Mouse (Mus musculus) forebrain, embryonic 16.5 days (tissue): ENCODE results near the gene Gm45716. TPM values are rescaled to one million over a fixed set of nuclear protein-coding genes. Genes with fewer than 3 reads are reported as not detected.
"Not testable (repeated sequence)": the region's sequence is repeated elsewhere in the genome, so short reads cannot be mapped to it uniquely, and the experiment has no call there.

Experiments
- ATAC-seq: fragments of 200-750 bp; cut with Nextera tagmentation; 2 replicates; pipeline ENCODE4 v1.8.0; 2017; ENCODE audit warnings: mild to moderate bottlenecking, moderate library complexity
- H3K27ac ChIP-seq: fragments of 300-500 bp; sonication (generic); 2 replicates; pipeline ENCODE4 v1.5.1; 2014; ENCODE audit warnings: low read length, control low read depth
- H3K27me3 ChIP-seq: fragments of 300-500 bp; sonication (generic); replicated peaks from 2 replicates; pipeline ENCODE4 v1.6.1; 2014; ENCODE audit warnings: low read length; ENCODE audit not compliant: control insufficient read depth, insufficient read depth
- H3K36me3 ChIP-seq: fragments of 300-500 bp; sonication (generic); 2 replicates; pipeline ENCODE4 v1.6.1; 2014; ENCODE audit not compliant: control insufficient read depth, insufficient read depth
- H3K4me1 ChIP-seq: fragments of 300-500 bp; sonication (generic); replicated peaks from 2 replicates; pipeline ENCODE4 v1.6.1; 2014; ENCODE audit warnings: low read length; ENCODE audit not compliant: control insufficient read depth, insufficient read depth
- H3K4me2 ChIP-seq: fragments of 300-500 bp; sonication (generic); 2 replicates; pipeline ENCODE4 v1.6.1; 2014; ENCODE audit warnings: mild to moderate bottlenecking, low read length, control low read depth
- H3K4me3 ChIP-seq: fragments of 300-500 bp; sonication (generic); replicated peaks from 2 replicates; pipeline ENCODE4 v1.5.1; 2014; ENCODE audit warnings: mild to moderate bottlenecking, low read length, control low read depth
- H3K9ac ChIP-seq: fragments of 300-500 bp; sonication (generic); replicated peaks from 2 replicates; pipeline ENCODE4 v1.6.1; 2014; ENCODE audit warnings: low read depth, low read length, control low read depth
- H3K9me3 ChIP-seq: fragments of 300-500 bp; sonication (generic); 2 replicates; pipeline ENCODE4 v1.6.1; 2016; ENCODE audit warnings: low read length; ENCODE audit not compliant: control insufficient read depth
- WGBS: fragments of 180-500 bp; shearing (Covaris S2); extraction: QIAGEN DNeasy Blood & Tissue Kit; methylation state at CpG from one replicate; pipeline ENCODE4 v1.1.7; 2014; 5-methylcytosine and 5-hydroxymethylcytosine counted together
- polyA plus RNA-seq: library from polyadenylated mRNA; unstranded; fragments of >200 nt; fragmentation: Nextera tagmentation; extraction: Ambion mirVana; gene quantifications from 2 replicates; pipeline ENCODE4 v1.2.1, GENCODE M21; 2015

Gm45716 gene
- polyA plus RNA-seq, 1 experiment from 2014 or later, result 18.0 TPM

- H3K9me3 ChIP-seq, result no peaks in the 10 kb centered on the region
- no peak overlapping the region for H3K4me3 ChIP-seq
- H3K27ac ChIP-seq, result no peak overlapping the region
- 68% methylated on average over 5 of the region's 5 CpGs for WGBS
- peaks cover 10% of the 10 kb centered on the region for H3K4me1 ChIP-seq
- peaks cover 2% of the 10 kb centered on the region; the same call in 1 of the 2 replicates for H3K36me3 ChIP-seq
- no peak for ATAC-seq
- H3K27me3 ChIP-seq, result no peaks in the 10 kb centered on the region
- no peak overlapping the region for H3K4me2 ChIP-seq
- no peak overlapping the region for H3K9ac ChIP-seq
Observed at GRCm38 (mm10) chr11:90268934-90269333, 81.5 kb downstream of the Gm45716 start.

- peak; percentile 54 for ATAC-seq
- H3K36me3 ChIP-seq, result peaks cover 1% of the 10 kb centered on the region; the same call in 1 of the 2 replicates
- whole genome bisulfite sequencing, result 22% methylated on average over 18 of the region's 18 CpGs
Observed at GRCm38 (mm10) chr11:90269398-90270123, 82.1 kb downstream of the Gm45716 start.

GRCm38 (mm10) chr11:90270132-90270877 lies 82.8 kb downstream of the Gm45716 start:
- H3K4me2 ChIP-seq, result peak overlapping the region; percentile 30; the same call in 1 of the 2 replicates
- no peak overlapping the region for H3K27ac ChIP-seq
- H3K4me3 ChIP-seq, result no peak overlapping the region
- H3K27me3 ChIP-seq, result no peaks in the 10 kb centered on the region
- 78% methylated on average over 11 of the region's 11 CpGs for WGBS
- peaks cover 10% of the 10 kb centered on the region for H3K4me1 ChIP-seq
- no peaks in the 10 kb centered on the region for H3K36me3 ChIP-seq
- H3K9ac ChIP-seq, result no peak overlapping the region
- H3K9me3 ChIP-seq, result no peaks in the 10 kb centered on the region
- no peak for ATAC-seq

More at GRCm38 (mm10) chr11:90269398-90270123, 82.1 kb downstream of the Gm45716 start:
- peak overlapping the region; percentile 30 for H3K4me2 ChIP-seq
- H3K9ac ChIP-seq, result 0 out of 2 replicates have a peak overlapping the region, but pooled peaks have one; percentile 11
- H3K27me3 ChIP-seq, result no peaks in the 10 kb centered on the region
- no peak overlapping the region for H3K27ac ChIP-seq
- H3K4me3 ChIP-seq, result no peak overlapping the region
- H3K4me1 ChIP-seq, result peaks cover 10% of the 10 kb centered on the region
- H3K9me3 ChIP-seq, result no peaks in the 10 kb centered on the region

- 23% methylated on average over 1 of the region's 1 CpGs for WGBS
Observed at GRCm38 (mm10) chr11:90274187-90274586, 86.7 kb downstream of the Gm45716 start.

GRCm38 (mm10) chr11:90275663-90276062 lies 88.2 kb downstream of the Gm45716 start:
- no peaks in the 10 kb centered on the region for H3K9me3 ChIP-seq
- no peak for ATAC-seq
- no peak overlapping the region for H3K9ac ChIP-seq
- H3K4me3 ChIP-seq, result no peak overlapping the region
- H3K27me3 ChIP-seq, result no peaks in the 10 kb centered on the region
- no peaks in the 10 kb centered on the region for H3K4me1 ChIP-seq
- H3K36me3 ChIP-seq, result 0 out of 2 replicates have a peak, but pooled peaks cover 3% of the 10 kb centered on the region
- H3K27ac ChIP-seq, result no peak overlapping the region
- H3K4me2 ChIP-seq, result no peak overlapping the region
- WGBS, result 86% methylated on average over 7 of the region's 7 CpGs

More at GRCm38 (mm10) chr11:90274187-90274586, 86.7 kb downstream of the Gm45716 start:
- Histone ChIP-seq H3K9ac (no peak overlapping the region), H3K27ac (no peak overlapping the region), H3K4me2 (no peak overlapping the region), H3K9me3 (no peaks in the 10 kb centered on the region), H3K27me3 (no peaks in the 10 kb centered on the region), H3K4me3 (no peak overlapping the region), H3K4me1 (peaks cover 6% of the 10 kb centered on the region), H3K36me3 (0 out of 2 replicates have a peak, but pooled peaks cover 3% of the 10 kb centered on the region)
- no peak for ATAC-seq

- Histone ChIP-seq H3K4me1 (no peaks in the 10 kb centered on the region), H3K27ac (no peak overlapping the region), H3K4me2 (no peak overlapping the region), H3K9me3 (no peaks in the 10 kb centered on the region), H3K9ac (no peak overlapping the region), H3K27me3 (no peaks in the 10 kb centered on the region), H3K36me3 (0 out of 2 replicates have a peak, but pooled peaks cover 3% of the 10 kb centered on the region), H3K4me3 (no peak overlapping the region)
- no peak for ATAC-seq
- 88% methylated on average over 8 of the region's 8 CpGs for WGBS
Observed at GRCm38 (mm10) chr11:90276150-90276549, 88.7 kb downstream of the Gm45716 start.

GRCm38 (mm10) chr11:90276561-90276960 lies 89.1 kb downstream of the Gm45716 start:
- Histone ChIP-seq H3K27me3 (no peaks in the 10 kb centered on the region), H3K9me3 (no peaks in the 10 kb centered on the region), H3K27ac (no peak overlapping the region), H3K36me3 (0 out of 2 replicates have a peak, but pooled peaks cover 3% of the 10 kb centered on the region), H3K4me3 (no peak overlapping the region), H3K9ac (no peak overlapping the region), H3K4me1 (no peaks in the 10 kb centered on the region), H3K4me2 (no peak overlapping the region)
- no peak for ATAC-seq
- WGBS, result 91% methylated on average over 12 of the region's 12 CpGs

GRCm38 (mm10) chr11:90280069-90280468 lies 92.6 kb downstream of the Gm45716 start:
- Histone ChIP-seq H3K9ac (no peak overlapping the region), H3K4me3 (no peak overlapping the region), H3K36me3 (0 out of 2 replicates have a peak, but pooled peaks cover 3% of the 10 kb centered on the region), H3K27me3 (no peaks in the 10 kb centered on the region), H3K9me3 (no peaks in the 10 kb centered on the region), H3K4me2 (no peak overlapping the region), H3K4me1 (no peaks in the 10 kb centered on the region), H3K27ac (no peak overlapping the region)
- ATAC-seq, result no peak
- WGBS, result 92% methylated on average over 5 of the region's 5 CpGs

- not testable (repeated sequence) for H3K36me3 ChIP-seq, H3K4me2 ChIP-seq, H3K27ac ChIP-seq, H3K4me1 ChIP-seq, H3K27me3 ChIP-seq, H3K9ac ChIP-seq, ATAC-seq, H3K9me3 ChIP-seq, H3K4me3 ChIP-seq
- 96% methylated on average over 2 of the region's 2 CpGs for WGBS
Observed at GRCm38 (mm10) chr11:90281943-90282342, 94.5 kb downstream of the Gm45716 start.
